Mouse (Mus musculus) hindbrain, postnatal 0 days (tissue): Measurements from ENCODE around the gene Lysmd2. TPM values are rescaled to one million over a fixed set of nuclear protein-coding genes. Genes with fewer than 3 reads are reported as not detected.
A peak's percentile ranks its signal among the peaks of the same experiment; 100 is the strongest.

Experiments used
- ATAC-seq: fragments of 200-750 bp; cut with Nextera tagmentation; 2 replicates; pipeline ENCODE4 v1.8.0; 2017; ENCODE audit warnings: mild to moderate bottlenecking, moderate TSS enrichment, moderate library complexity
- DNase-seq: peaks from one replicate; pipeline ENCODE4 v3.0.0-alpha.2; 2015; ENCODE audit warnings: low spot score
- H3K27ac ChIP-seq: fragments of 300-500 bp; sonication (generic); 2 replicates; pipeline ENCODE4 v1.5.1; 2014; ENCODE audit warnings: mild to moderate bottlenecking
- H3K27me3 ChIP-seq: fragments of 300-500 bp; sonication (generic); 2 replicates; pipeline ENCODE4 v1.6.1; 2014; ENCODE audit warnings: low read length, mixed read lengths; ENCODE audit not compliant: insufficient read depth
- H3K36me3 ChIP-seq: fragments of 300-500 bp; sonication (generic); 2 replicates; pipeline ENCODE4 v1.6.1; 2014; ENCODE audit warnings: low read length, mixed read lengths; ENCODE audit not compliant: insufficient read depth
- H3K4me1 ChIP-seq: fragments of 300-500 bp; sonication (generic); 2 replicates; pipeline ENCODE4 v1.6.1; 2014; ENCODE audit warnings: antibody characterized with exemption, low read length, mixed read lengths; ENCODE audit not compliant: insufficient read depth
- H3K4me2 ChIP-seq: fragments of 300-500 bp; sonication (generic); 2 replicates; pipeline ENCODE4 v1.6.1; 2014; ENCODE audit warnings: low read depth, mild to moderate bottlenecking, low read length, moderate library complexity, mixed read lengths
- H3K4me3 ChIP-seq: fragments of 300-500 bp; sonication (generic); 2 replicates; pipeline ENCODE4 v1.5.1; 2014; ENCODE audit warnings: low read length
- H3K9ac ChIP-seq: fragments of 300-500 bp; sonication (generic); replicated peaks from 2 replicates; pipeline ENCODE4 v1.6.1; 2014; ENCODE audit warnings: mild to moderate bottlenecking, low read length, moderate library complexity, mixed read lengths
- H3K9me3 ChIP-seq: fragments of 300-500 bp; sonication (generic); 2 replicates; pipeline ENCODE4 v1.6.1; 2016; ENCODE audit warnings: low read length, mixed read lengths
- CTCF ChIP-seq: IDR thresholded peaks from 2 replicates; pipeline ENCODE4 v1.5.1; 2016; ENCODE audit warnings: antibody characterized with exemption, control low read depth, low read depth
- WGBS: fragments of 180-500 bp; shearing (Covaris S2); extraction: QIAGEN DNeasy Blood & Tissue Kit; methylation state at CpG from one replicate; pipeline ENCODE4 v1.1.7; 2014; 5-methylcytosine and 5-hydroxymethylcytosine counted together
- polyA plus RNA-seq: library from polyadenylated mRNA; unstranded; fragments of >200 nt; fragmentation: Nextera tagmentation; extraction: Ambion mirVana; gene quantifications from 2 replicates; pipeline ENCODE4 v1.2.1, GENCODE M21; 2015
- total RNA-seq: library from RNA; depleted of rRNA; stranded (reverse); fragments of >200 nt; gene quantifications from 2 replicates; pipeline ENCODE4 v1.2.3, GENCODE M21; 2014; rRNA removed

The Lysmd2 gene
- 33.9 and 39.7 TPM in 2 replicates for total RNA-seq
- 37.3 and 42.1 TPM in 2 replicates for polyA plus RNA-seq

DNA sequence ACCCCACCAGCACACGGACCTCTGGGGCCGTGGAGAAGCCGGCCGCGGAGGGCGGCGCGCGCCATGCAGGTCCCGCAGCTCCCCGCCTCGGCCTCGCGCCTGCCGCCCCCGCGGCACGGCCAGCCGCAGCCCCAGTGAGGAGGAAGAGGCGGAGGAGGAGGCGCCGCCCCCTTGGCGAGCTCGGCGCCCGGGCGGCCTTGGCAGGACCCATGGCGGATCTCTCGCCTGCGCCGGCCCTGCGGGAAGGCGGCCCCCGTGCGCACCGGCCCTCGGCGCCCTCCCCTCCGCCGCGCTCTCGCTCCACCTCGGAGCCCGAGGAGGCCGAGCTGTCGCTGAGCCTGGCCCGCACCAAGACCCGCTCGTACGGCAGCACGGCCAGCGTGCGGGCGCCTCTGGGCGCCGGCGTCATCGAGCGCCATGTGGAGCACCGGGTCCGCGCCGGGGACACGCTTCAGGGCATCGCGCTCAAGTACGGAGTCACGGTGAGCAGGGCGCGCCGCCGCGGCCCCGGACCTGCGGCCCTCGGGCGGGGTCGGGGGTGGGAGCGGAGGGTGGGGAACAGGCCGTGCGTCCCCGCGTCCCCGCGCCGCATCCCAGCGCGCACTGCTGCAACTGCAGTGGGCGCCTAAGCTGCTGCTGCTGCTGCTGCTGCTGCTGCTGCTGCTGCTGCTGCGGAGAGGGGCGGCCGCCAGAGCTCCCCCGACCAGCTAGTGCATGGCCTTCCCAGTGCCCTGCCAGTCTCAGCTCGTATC, at the start of gene Lysmd2:
TSS of gene Lysmd2 (plus strand) at position 186 of the 752 bp plus-strand sequence.
- no peaks in the 10 kb centered on the region for H3K9me3 ChIP-seq
- DNase-seq (peak; percentile 76), ATAC-seq (peak; percentile 87)
- peak within 1 kb of the TSS; percentile 91 for H3K27ac ChIP-seq
- H3K4me1 ChIP-seq, result 0 out of 2 replicates have a peak, but pooled peaks cover 2% of the 10 kb centered on the region
- no peaks in the 10 kb centered on the region for H3K27me3 ChIP-seq
- peak within 1 kb of the TSS; percentile 81 for H3K4me2 ChIP-seq
- TF ChIP-seq CTCF, result no peak
- WGBS, result under 1% methylated on average over 91 of the region's 94 CpGs
- peak within 1 kb of the TSS; percentile 95 for H3K9ac ChIP-seq
- no peaks in the 10 kb centered on the region for H3K36me3 ChIP-seq
- H3K4me3 ChIP-seq, result peak within 1 kb of the TSS; percentile 63

- Histone ChIP-seq H3K4me1 (no peaks in the 10 kb centered on the region), H3K27ac (no peak overlapping the region), H3K9ac (no peak overlapping the region), H3K27me3 (no peaks in the 10 kb centered on the region), H3K4me3 (no peak overlapping the region), H3K9me3 (no peaks in the 10 kb centered on the region), H3K36me3 (peaks cover 42% of the 10 kb centered on the region), H3K4me2 (no peak overlapping the region)
- DNase-seq, result no peak
- ATAC-seq, result no peak
- WGBS, result 87% methylated on average over 6 of the region's 6 CpGs
- no peak for TF ChIP-seq CTCF
Observed at GRCm38 (mm10) chr9:75579321-75579720, 46.2 kb upstream of the Lysmd2 start.

DNA sequence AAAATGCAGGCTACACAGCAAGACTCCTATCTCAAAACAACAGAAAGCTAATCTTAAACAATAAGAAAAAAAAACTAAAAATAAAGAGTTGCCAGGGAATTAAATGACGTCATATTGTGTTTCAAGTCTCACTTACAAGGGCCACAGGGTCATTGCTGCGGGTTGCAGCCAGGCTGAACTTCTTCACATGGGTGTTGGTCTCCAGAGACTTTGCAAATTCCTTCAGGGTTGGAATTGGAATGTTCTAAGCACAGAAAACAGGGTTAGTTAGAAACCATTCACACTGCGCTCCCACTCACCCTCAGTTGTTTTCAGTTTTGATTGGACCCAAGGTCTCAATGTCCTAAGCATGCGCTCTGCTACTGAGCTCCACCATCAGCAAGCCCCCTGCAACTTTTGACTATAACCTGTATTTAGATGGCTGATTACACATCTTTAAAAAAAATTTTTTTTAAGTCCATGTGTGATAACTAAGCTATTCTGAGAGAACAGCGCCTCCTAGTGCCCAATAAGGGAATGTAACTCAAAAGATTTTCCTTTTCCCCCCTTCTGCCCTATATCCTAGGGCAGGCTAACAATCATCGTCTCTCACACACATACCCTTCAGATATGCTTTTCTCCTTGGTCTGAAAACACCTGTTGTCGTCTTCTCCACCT, 43.7 kb upstream of the Lysmd2 start:
- no peak overlapping the region for H3K4me3 ChIP-seq
- peaks cover 43% of the 10 kb centered on the region for H3K36me3 ChIP-seq
- ATAC-seq (peak; percentile 69), DNase-seq (peak; percentile 66)
- H3K4me2 ChIP-seq, result no peak overlapping the region
- no peak overlapping the region for H3K27ac ChIP-seq
- no peaks in the 10 kb centered on the region for H3K27me3 ChIP-seq
- WGBS, result 56% methylated on average over 7 of the region's 7 CpGs
- H3K9ac ChIP-seq, result no peak overlapping the region
- H3K9me3 ChIP-seq, result no peaks in the 10 kb centered on the region
- no peaks in the 10 kb centered on the region for H3K4me1 ChIP-seq
- TF ChIP-seq CTCF, result peak; percentile 77

DNA sequence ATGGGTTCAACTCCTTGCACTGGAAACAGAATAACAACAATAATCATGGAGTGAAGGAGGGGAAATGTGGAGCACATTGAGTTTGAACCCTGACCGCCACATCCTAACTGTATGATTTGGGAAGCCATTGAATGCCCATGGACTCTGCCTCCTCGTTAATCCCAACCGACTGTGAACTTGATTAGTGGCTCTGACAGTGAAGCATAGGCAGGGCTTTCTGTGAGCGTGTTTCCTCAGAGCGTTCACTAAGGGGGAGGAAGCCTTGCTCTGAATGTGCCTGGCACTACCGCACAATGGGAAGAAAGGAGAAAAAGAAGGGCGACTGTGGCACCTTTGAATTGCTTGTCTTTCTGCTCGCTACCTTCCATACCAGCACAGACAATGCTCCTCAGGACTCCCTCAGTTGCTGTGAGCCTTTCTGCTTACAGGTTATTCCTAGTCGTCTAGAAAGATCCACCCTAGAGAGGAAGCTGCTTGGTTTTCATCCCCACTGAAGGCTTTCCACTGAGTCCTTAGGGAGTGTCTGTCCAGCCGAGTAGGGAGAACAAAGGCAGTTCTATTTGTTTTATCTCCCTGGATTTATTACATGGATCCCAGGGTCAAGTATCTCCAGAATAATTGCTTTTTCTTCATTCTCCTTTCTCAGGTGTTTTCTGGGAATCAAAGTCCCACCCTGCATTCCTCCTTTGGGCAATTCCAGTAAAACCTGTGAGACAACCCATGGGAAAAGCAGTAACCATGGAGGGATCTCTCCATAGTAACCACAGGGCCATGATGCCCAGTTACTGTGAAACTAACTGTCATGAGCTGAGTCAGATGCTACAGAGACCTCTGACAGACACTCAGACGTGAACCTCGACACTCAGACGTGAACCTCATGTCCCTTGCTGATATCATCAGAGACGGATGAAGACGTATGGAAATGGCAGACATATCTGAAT, 35.4 kb upstream of the Lysmd2 start:
- DNase-seq, result no peak
- Histone ChIP-seq H3K36me3 (peaks cover 91% of the 10 kb centered on the region), H3K27ac (no peak overlapping the region), H3K9me3 (no peaks in the 10 kb centered on the region), H3K4me3 (no peak overlapping the region), H3K4me2 (no peak overlapping the region), H3K27me3 (no peaks in the 10 kb centered on the region), H3K4me1 (no peaks in the 10 kb centered on the region), H3K9ac (no peak overlapping the region)
- TF ChIP-seq CTCF, result no peak
- 81% methylated on average over 15 of the region's 15 CpGs for WGBS
- ATAC-seq, result no peak

DNA sequence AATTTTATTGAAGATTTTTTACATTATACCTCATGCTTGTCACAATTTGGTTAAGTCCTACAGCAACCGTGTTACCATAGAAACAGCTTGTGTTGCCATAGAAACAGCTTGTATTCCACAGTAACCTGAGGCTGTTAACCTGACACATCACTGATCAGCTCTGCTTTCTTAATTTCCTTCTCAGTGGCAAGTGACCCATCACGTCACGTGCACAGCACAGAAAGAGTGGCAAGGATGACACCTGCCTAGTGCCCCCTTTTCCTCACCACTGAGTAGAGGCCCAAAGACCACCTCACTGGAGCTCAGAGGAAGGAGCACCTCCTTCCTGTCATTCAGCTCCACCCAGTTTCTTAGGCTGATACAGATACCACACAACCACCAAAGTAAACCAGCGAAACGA, 32.1 kb upstream of the Lysmd2 start:
- WGBS, result 71% methylated on average over 5 of the region's 5 CpGs
- no peak for TF ChIP-seq CTCF
- Histone ChIP-seq H3K4me1 (peaks cover 3% of the 10 kb centered on the region; the same call in 1 of the 2 replicates), H3K36me3 (peaks cover 64% of the 10 kb centered on the region), H3K9me3 (no peaks in the 10 kb centered on the region), H3K4me3 (no peak overlapping the region), H3K4me2 (no peak overlapping the region), H3K27me3 (no peaks in the 10 kb centered on the region), H3K9ac (no peak overlapping the region), H3K27ac (no peak overlapping the region)
- ATAC-seq (peak; percentile 70), DNase-seq (peak; percentile 67)

DNA sequence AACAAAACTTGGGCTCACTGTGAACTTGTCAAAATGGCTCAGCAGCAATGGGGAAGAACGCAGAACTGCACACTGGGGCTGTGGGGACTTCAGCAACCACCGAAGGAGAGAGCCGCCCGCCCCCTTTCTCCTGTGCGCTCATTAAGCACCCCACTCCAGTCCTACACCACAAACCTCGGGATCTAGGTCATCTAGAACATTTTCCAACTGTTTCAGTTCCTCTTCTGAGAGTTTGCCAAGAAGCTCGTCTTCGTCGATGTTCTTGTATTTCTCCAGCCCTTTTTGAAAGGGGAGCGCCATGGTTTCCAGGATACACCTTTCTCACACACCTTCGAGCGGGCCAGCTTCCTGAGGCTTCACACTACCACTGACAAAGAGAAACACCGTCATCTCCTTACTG, 28.5 kb upstream of the Lysmd2 start:
- DNase-seq (no peak), ATAC-seq (no peak)
- no peak for TF ChIP-seq CTCF
- peaks cover 32% of the 10 kb centered on the region for H3K36me3 ChIP-seq
- WGBS, result 83% methylated on average over 13 of the region's 13 CpGs
- no peak overlapping the region for H3K9ac ChIP-seq
- H3K9me3 ChIP-seq, result no peaks in the 10 kb centered on the region
- H3K4me1 ChIP-seq, result peaks cover 19% of the 10 kb centered on the region
- H3K4me3 ChIP-seq, result no peak overlapping the region
- no peak overlapping the region for H3K4me2 ChIP-seq
- no peaks in the 10 kb centered on the region for H3K27me3 ChIP-seq
- H3K27ac ChIP-seq, result peak overlapping the region; percentile 26; the same call in 1 of the 2 replicates
